Mouse (Mus musculus) lung, adult 2 months (tissue): ENCODE measurements at regions not wholly inside any gene's neighbourhood (a gene's known extent, or its start where the extent isn't known, plus 50 kb on each side); places are given as distances from the start of the nearest gene placed in this dataset.

Experiments
- CTCF ChIP-seq: fragments of 200-500 bp; IDR thresholded peaks from 2 replicates; pipeline ENCODE4 v1.5.1; 2011; ENCODE audit warnings: mild to moderate bottlenecking, low read length, control low read depth; ENCODE audit not compliant: insufficient read depth
- POLR2A ChIP-seq: fragments of 200-500 bp; IDR thresholded peaks from 2 replicates; pipeline ENCODE4 v1.6.1; 2011; ENCODE audit warnings: low read depth, mild to moderate bottlenecking, control low read depth, low read length, borderline replicate concordance; ENCODE audit errors: extremely low read depth

- TF ChIP-seq CTCF (no peak), POLR2A (no peak)
Observed at GRCm38 (mm10) chr17:75915256-75915655, 363.5 kb upstream of the Fam98a start.
